Mouse (Mus musculus) adrenal gland, adult 10 weeks (tissue): Measurements from ENCODE around the gene Slc22a27. TPM values are rescaled to one million over a fixed set of nuclear protein-coding genes. Genes with fewer than 3 reads are reported as not detected.

Source experiments
- polyA plus RNA-seq: library from polyadenylated mRNA; stranded (reverse); fragments of 350-450 nt; fragmentation: Illumina TruSeq; extraction: RNeasy Lipid Tissue Mini Kit (QIAGEN cat#74804); gene quantifications from one replicate; pipeline ENCODE4 v1.2.3, GENCODE M21; 2014; ENCODE audit warnings: low read depth, low replicate concordance

Gene Slc22a27
- polyA plus RNA-seq: not detected

DNA sequence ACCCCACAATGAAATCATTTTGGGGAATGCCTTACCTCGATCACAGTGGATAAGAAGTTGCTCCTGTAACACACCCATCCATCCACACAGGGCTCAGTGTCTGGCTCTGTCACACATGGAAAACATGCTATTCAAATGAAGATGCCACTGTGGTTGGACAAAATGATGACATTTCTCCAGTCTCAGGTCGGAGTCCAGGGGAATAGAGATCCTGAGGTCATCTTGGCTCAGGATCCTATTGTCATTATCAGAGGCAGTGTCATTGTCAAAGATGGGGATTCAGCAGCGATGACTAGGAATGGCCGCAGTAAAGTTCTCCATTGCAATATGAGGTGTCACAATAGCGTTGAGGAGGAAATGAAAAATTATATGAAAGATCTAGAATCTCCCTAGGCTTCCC, at the start of gene Slc22a27:
Slc22a27 (minus strand) TSS at position 101 of the 400 bp plus-strand sequence.

Other genes with a start within 250 kb of the Slc22a27 start
- not detected for gene Slc22a26, start 163.4 kb downstream of the Slc22a27 start, polyA plus RNA-seq
- not detected for gene Slc22a28, start 166.0 kb upstream of the Slc22a27 start, polyA plus RNA-seq